Mouse (Mus musculus): ENCODE data around the gene Dao. TPM values are rescaled to one million over a fixed set of nuclear protein-coding genes. Genes with fewer than 3 reads are reported as not detected.

The Dao gene
- polyA plus RNA-seq, 1 experiment from 2014 or later, result 35.3 TPM

DNA sequence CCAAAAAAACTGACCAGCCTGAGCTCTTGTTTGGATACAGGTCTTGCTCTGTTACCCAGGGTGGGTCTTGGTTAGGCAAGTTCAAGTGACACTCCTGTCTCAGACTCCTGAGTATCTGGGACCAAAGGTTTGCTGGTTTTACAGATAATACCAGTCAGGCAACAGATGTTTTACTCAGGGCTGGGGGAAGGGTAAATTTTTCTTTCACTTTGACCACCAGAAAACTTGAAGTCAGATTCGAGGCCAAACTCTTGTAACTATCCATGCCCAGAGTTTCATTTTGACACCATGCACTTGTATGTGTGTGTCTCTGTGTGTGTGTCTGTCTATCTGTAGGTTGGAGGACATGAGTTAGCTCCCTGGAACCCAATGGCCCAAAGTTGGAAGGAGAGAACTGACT, 23.0 kb upstream of the Dao start:
- H3K36me3 ChIP-seq (ENCODE audit: insufficient read depth, low read length), result no peaks in the 10 kb centered on the region
- no peaks in the 10 kb centered on the region for H3K9me3 ChIP-seq (replicated peaks; ENCODE audit: low read length)
- H3K9ac ChIP-seq (ENCODE audit: low read depth, low read length), result no peak overlapping the region
- H3K4me2 ChIP-seq (ENCODE audit: low read length), result no peak overlapping the region
- no peaks in the 10 kb centered on the region for H3K27me3 ChIP-seq (ENCODE audit: insufficient read depth, low read length)
- no peak for ATAC-seq (replicated peaks; ENCODE audit: low FRiP score, low read depth)
- H3K27ac ChIP-seq, result no peak overlapping the region
- H3K4me1 ChIP-seq (replicated peaks; ENCODE audit: insufficient read depth, low read length), result peaks cover 13% of the 10 kb centered on the region
- H3K4me3 ChIP-seq (replicated peaks; ENCODE audit: low read depth, low read length), result no peak overlapping the region
- no peak for DNase-seq (ENCODE audit: low spot score)
- TF ChIP-seq CTCF (IDR thresholded peaks at IDR 0.05; ENCODE audit: low read depth), result no peak
- WGBS, result 91% methylated on average over 1 of the region's 1 CpGs

DNA sequence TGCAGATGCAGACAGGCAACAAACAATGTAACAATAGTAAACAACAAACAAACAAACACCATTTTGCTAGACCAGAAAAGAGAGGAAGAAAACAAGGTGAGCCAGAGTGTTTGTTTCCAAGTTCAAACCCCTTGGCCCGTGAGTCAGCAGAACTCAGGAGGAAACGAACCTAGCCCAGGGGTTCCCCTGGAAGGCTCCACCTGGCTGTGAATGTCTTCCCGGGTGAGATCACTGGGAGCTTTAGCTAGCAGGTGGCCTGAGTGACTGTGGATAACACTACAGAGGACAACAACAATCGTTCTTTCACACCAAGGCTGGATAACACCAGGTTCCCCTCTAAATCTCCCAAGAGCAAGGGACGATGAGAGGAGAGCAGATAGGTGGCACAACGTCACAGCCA, 22.3 kb upstream of the Dao start:
- Histone ChIP-seq H3K9ac (ENCODE audit: low read depth, low read length) (no peak overlapping the region), H3K27me3 (ENCODE audit: insufficient read depth, low read length) (no peaks in the 10 kb centered on the region), H3K4me1 (replicated peaks; ENCODE audit: insufficient read depth, low read length) (peaks cover 11% of the 10 kb centered on the region), H3K9me3 (replicated peaks; ENCODE audit: low read length) (no peaks in the 10 kb centered on the region), H3K4me2 (ENCODE audit: low read length) (no peak overlapping the region), H3K4me3 (replicated peaks; ENCODE audit: low read depth, low read length) (no peak overlapping the region), H3K27ac (no peak overlapping the region), H3K36me3 (ENCODE audit: insufficient read depth, low read length) (no peaks in the 10 kb centered on the region)
- DNase-seq (ENCODE audit: low spot score) (no peak), ATAC-seq (replicated peaks; ENCODE audit: low FRiP score, low read depth) (no peak)
- no peak for TF ChIP-seq CTCF (IDR thresholded peaks at IDR 0.05; ENCODE audit: low read depth)
- WGBS, result 88% methylated on average over 6 of the region's 6 CpGs

DNA sequence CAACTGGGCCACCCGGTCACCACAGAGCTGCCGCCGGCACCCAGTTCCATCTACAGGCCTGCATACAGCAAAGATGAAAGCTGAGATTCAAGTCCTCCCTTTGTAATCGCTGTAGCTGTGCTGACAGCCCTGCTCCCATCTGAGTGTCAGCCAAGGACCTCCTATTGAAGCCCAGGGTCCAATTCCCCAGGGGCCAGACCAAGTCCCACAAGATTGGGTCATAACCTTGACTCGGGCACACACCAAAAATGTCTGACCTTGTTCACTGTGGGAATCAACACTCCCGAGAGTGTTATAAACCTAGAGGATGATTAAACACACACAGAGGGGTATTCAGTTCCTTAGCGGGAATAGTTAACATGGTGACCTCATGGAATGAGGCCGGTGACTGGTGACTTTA, 21.7 kb upstream of the Dao start:
- no peak for ATAC-seq (replicated peaks; ENCODE audit: low FRiP score, low read depth)
- Histone ChIP-seq H3K4me2 (ENCODE audit: low read length) (no peak overlapping the region), H3K27me3 (ENCODE audit: insufficient read depth, low read length) (no peaks in the 10 kb centered on the region), H3K9me3 (replicated peaks; ENCODE audit: low read length) (no peaks in the 10 kb centered on the region), H3K4me3 (replicated peaks; ENCODE audit: low read depth, low read length) (no peak overlapping the region), H3K4me1 (replicated peaks; ENCODE audit: insufficient read depth, low read length) (peaks cover 17% of the 10 kb centered on the region), H3K9ac (ENCODE audit: low read depth, low read length) (no peak overlapping the region), H3K27ac (no peak overlapping the region), H3K36me3 (ENCODE audit: insufficient read depth, low read length) (no peaks in the 10 kb centered on the region)
- no peak for DNase-seq (ENCODE audit: low spot score)
- no peak for TF ChIP-seq CTCF (IDR thresholded peaks at IDR 0.05; ENCODE audit: low read depth)
- WGBS, result 52% methylated on average over 8 of the region's 8 CpGs

DNA sequence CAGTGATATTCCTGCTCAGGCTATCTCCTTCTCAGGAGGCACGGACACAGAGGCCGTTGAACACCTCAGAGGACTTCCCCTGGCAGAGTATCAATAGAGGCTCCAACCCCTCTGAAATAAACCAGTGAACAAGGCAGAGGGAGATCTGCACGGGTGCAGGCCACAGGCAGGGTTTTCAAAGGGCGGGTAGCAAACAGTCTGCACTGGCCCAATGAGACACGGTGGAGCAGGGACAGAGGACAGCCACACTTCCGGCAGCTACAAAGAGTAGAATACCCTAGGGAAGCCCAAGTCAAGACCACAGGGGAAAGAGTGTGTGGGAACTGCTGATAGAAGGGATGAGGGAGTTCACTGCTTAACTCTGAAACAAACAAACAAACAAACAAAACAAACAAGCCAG, 20.0 kb upstream of the Dao start:
- DNase-seq (ENCODE audit: low spot score), result no peak
- no peak for ATAC-seq (replicated peaks; ENCODE audit: low FRiP score, low read depth)
- Histone ChIP-seq H3K36me3 (ENCODE audit: insufficient read depth, low read length) (no peaks in the 10 kb centered on the region), H3K9me3 (replicated peaks; ENCODE audit: low read length) (no peaks in the 10 kb centered on the region), H3K27ac (no peak overlapping the region), H3K4me3 (replicated peaks; ENCODE audit: low read depth, low read length) (no peak overlapping the region), H3K9ac (ENCODE audit: low read depth, low read length) (no peak overlapping the region), H3K4me1 (replicated peaks; ENCODE audit: insufficient read depth, low read length) (peaks cover 17% of the 10 kb centered on the region), H3K27me3 (ENCODE audit: insufficient read depth, low read length) (no peaks in the 10 kb centered on the region), H3K4me2 (ENCODE audit: low read length) (no peak overlapping the region)
- WGBS, result 52% methylated on average over 6 of the region's 6 CpGs
- no peak for TF ChIP-seq CTCF (IDR thresholded peaks at IDR 0.05; ENCODE audit: low read depth)

DNA sequence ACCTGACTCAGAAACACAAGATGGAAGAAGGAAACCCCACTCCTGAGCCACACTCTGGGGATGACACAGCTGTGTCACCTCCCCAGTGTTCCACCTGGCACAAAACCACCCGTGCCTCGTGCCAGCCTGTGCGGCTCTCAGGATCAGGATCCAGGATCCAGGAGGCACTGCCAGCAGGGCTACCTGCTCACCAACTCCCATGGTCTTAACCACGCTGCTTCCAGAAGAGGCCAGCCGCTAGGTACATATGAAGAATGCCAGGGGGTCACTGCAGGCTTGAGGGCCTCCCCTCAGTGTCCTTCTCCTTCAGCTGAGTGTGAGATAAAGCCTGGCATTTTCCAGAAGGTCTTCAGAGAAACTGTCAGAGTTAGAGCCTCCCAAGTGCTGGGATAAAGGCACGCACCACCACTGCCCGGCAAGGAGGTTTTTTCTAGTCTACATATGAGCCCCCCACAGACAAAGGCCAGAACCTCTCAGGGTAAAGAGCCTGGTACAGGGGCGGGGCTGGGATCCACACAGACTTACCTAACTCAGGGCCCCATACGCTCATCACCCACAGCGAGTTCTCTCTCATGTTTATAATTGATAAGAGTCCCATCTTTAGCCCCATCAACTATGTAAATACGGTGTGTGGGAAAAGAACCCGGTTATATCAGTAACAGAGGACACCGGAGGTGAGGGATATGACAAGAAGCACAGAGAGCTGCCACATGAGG, 19.3 kb upstream of the Dao start:
- Histone ChIP-seq H3K4me2 (ENCODE audit: low read length) (no peak overlapping the region), H3K4me3 (replicated peaks; ENCODE audit: low read depth, low read length) (no peak overlapping the region), H3K9ac (ENCODE audit: low read depth, low read length) (no peak overlapping the region), H3K9me3 (replicated peaks; ENCODE audit: low read length) (no peaks in the 10 kb centered on the region), H3K4me1 (replicated peaks; ENCODE audit: insufficient read depth, low read length) (peaks cover 17% of the 10 kb centered on the region), H3K27me3 (ENCODE audit: insufficient read depth, low read length) (no peaks in the 10 kb centered on the region), H3K36me3 (ENCODE audit: insufficient read depth, low read length) (no peaks in the 10 kb centered on the region), H3K27ac (no peak overlapping the region)
- no peak for TF ChIP-seq CTCF (IDR thresholded peaks at IDR 0.05; ENCODE audit: low read depth)
- no peak for ATAC-seq (replicated peaks; ENCODE audit: low FRiP score, low read depth)
- WGBS, result 88% methylated on average over 13 of the region's 13 CpGs
- DNase-seq (ENCODE audit: low spot score), result no peak

DNA sequence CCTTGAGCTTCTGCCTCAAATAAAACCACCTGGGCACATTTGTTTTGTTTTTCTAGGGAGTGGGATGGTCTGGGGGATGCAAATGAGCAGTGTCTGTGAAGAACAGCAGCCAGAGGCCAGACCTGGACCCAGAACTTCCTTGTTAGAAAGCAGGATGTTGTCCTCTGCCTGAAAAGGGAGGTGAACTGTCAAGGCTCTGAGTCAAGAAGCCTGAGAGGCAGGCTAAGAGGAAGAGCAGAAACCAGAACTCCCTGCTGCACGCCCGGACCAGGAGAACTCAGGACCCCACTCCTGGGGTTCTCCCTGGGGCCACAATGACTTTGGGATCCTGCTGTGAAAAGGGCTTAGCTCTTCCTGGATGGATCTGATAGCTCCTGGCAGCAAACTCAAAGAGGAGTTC, 17.8 kb upstream of the Dao start:
- 14% methylated on average over 2 of the region's 2 CpGs for WGBS
- Histone ChIP-seq H3K9me3 (replicated peaks; ENCODE audit: low read length) (no peaks in the 10 kb centered on the region), H3K27ac (peak overlapping the region; percentile 77), H3K36me3 (ENCODE audit: insufficient read depth, low read length) (no peaks in the 10 kb centered on the region), H3K9ac (ENCODE audit: low read depth, low read length) (no peak overlapping the region), H3K4me3 (replicated peaks; ENCODE audit: low read depth, low read length) (no peak overlapping the region), H3K27me3 (ENCODE audit: insufficient read depth, low read length) (no peaks in the 10 kb centered on the region), H3K4me2 (ENCODE audit: low read length) (no peak overlapping the region), H3K4me1 (replicated peaks; ENCODE audit: insufficient read depth, low read length) (peaks cover 17% of the 10 kb centered on the region)
- ATAC-seq (replicated peaks; ENCODE audit: low FRiP score, low read depth) (no peak), DNase-seq (ENCODE audit: low spot score) (no peak)
- no peak for TF ChIP-seq CTCF (IDR thresholded peaks at IDR 0.05; ENCODE audit: low read depth)

Data from kidney, postnatal 0 days (tissue).